Mouse (Mus musculus) olfactory bulb, adult 2 months (tissue): ENCODE data around the gene Ypel3.

Experiments
- CTCF ChIP-seq: fragments of 200-500 bp; IDR thresholded peaks from 2 replicates; pipeline ENCODE4 v1.5.1; 2012; ENCODE audit warnings: low read depth, mild to moderate bottlenecking, low read length, moderate library complexity; ENCODE audit not compliant: insufficient read depth
- POLR2A ChIP-seq: fragments of 200-500 bp; IDR thresholded peaks from 2 replicates; pipeline ENCODE4 v1.6.1; 2012; ENCODE audit warnings: mild to moderate bottlenecking, low read depth, low read length, moderate library complexity; ENCODE audit not compliant: insufficient read depth

- no peak for TF ChIP-seq POLR2A
- no peak for TF ChIP-seq CTCF
These were observed 27.9 kb upstream of the Ypel3 start for GRCm38 (mm10) chr7:126748824-126749223.
